Mouse (Mus musculus) liver, adult 2 months (tissue): ENCODE results near the gene Gpn3. TPM values are rescaled to one million over a fixed set of nuclear protein-coding genes. Genes with fewer than 3 reads are reported as not detected.
"Not testable (repeated sequence)": the region's sequence is repeated elsewhere in the genome, so short reads cannot be mapped to it uniquely, and the experiment has no call there.

Source experiments
- DNase-seq: peaks from one replicate; pipeline ENCODE4 v3.0.0-alpha.2; 2011; ENCODE audit warnings: low read depth, low spot score; ENCODE audit errors: extremely low read depth
- H3K27ac ChIP-seq: fragments of 200-500 bp; replicated peaks from 2 replicates; pipeline ENCODE4 v1.5.1; 2012; ENCODE audit warnings: low read depth, mild to moderate bottlenecking, control low read depth, inconsistent platforms, low read length; ENCODE audit not compliant: insufficient read depth
- H3K27me3 ChIP-seq: fragments of 200-500 bp; 2 replicates; pipeline ENCODE4 v1.6.1; 2012; ENCODE audit warnings: mild to moderate bottlenecking, moderate library complexity, low read length, inconsistent platforms; ENCODE audit not compliant: control insufficient read depth, insufficient read depth
- H3K36me3 ChIP-seq: fragments of 200-500 bp; 2 replicates; pipeline ENCODE4 v1.6.1; 2012; ENCODE audit warnings: low read length, inconsistent platforms; ENCODE audit not compliant: control insufficient read depth, insufficient read depth
- H3K4me1 ChIP-seq: fragments of 200-500 bp; 2 replicates; pipeline ENCODE4 v1.6.1; 2011; ENCODE audit warnings: low read length; ENCODE audit not compliant: control insufficient read depth, insufficient read depth
- H3K4me3 ChIP-seq: fragments of 200-500 bp; 2 replicates; pipeline ENCODE4 v1.5.1; 2011; ENCODE audit warnings: low read depth, mild to moderate bottlenecking, control low read depth, low read length, moderate library complexity; ENCODE audit not compliant: insufficient read depth
- H3K79me2 ChIP-seq: fragments of 200-500 bp; 2 replicates; pipeline ENCODE4 v1.6.1; 2012; ENCODE audit warnings: inconsistent platforms, mild to moderate bottlenecking, low read length, moderate library complexity; ENCODE audit not compliant: control insufficient read depth, insufficient read depth
- H3K9ac ChIP-seq: fragments of 200-500 bp; 2 replicates; pipeline ENCODE4 v1.6.1; 2012; ENCODE audit warnings: low read depth, mild to moderate bottlenecking, control low read depth, inconsistent platforms, low read length
- CTCF ChIP-seq: fragments of 200-500 bp; IDR thresholded peaks from 2 replicates; pipeline ENCODE4 v1.5.1; 2011; ENCODE audit warnings: low read depth, low read length, control low read depth
- POLR2A ChIP-seq: fragments of 200-500 bp; IDR thresholded peaks from 2 replicates; pipeline ENCODE4 v1.6.1; 2011; ENCODE audit warnings: low read length, control low read depth; ENCODE audit not compliant: insufficient read depth; ENCODE audit errors: extremely low read depth
- WGBS: fragments of 180-500 bp; shearing (Covaris S2); methylation state at CpG from one replicate; pipeline ENCODE4 v1.1.7; 2018; 5-methylcytosine and 5-hydroxymethylcytosine counted together
- polyA plus RNA-seq: library from polyadenylated mRNA; depleted of rRNA; stranded (reverse); fragments of >200 nt; gene quantifications from 2 replicates; pipeline ENCODE4 v1.2.3, GENCODE M21; 2012
- total RNA-seq: library from RNA; depleted of rRNA; stranded (reverse); fragments of >200 nt; gene quantifications from 2 replicates; pipeline ENCODE4 v1.2.3, GENCODE M21; 2014

The Gpn3 gene
- total and polyA plus RNA-seq, 2 experiments: 14.1 to 23.5 TPM

DNA sequence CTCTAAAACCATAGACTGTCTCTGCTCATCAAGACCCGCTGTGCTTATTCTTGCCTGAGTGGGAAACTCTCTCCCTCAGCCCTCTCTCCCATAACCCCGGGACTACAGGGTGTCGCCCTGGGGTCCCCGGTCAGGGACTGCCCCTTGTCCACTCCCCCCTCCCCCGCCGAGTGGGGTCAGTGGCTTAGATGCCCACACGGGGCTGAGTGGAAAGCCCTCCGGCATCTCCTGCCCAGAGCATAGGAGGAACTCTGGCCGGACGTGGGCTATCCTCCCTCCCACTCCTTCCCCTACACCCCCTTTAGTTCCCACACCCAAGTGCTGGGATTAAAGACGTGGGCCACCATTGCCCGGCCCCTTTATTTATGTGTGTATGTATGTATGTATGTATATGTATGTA is 43.8 kb downstream of the Gpn3 start:
- H3K79me2 ChIP-seq: no peaks in the 10 kb centered on the region
- no peaks in the 10 kb centered on the region for H3K36me3 ChIP-seq
- TF ChIP-seq CTCF: no peak
- no peak for TF ChIP-seq POLR2A
- H3K27ac ChIP-seq: no peak overlapping the region
- no peak overlapping the region for H3K4me3 ChIP-seq
- WGBS: 87% methylated on average over 12 of the region's 12 CpGs
- H3K4me1 ChIP-seq: no peaks in the 10 kb centered on the region
- no peaks in the 10 kb centered on the region for H3K27me3 ChIP-seq
- DNase-seq: no peak
- no peak overlapping the region for H3K9ac ChIP-seq

DNA sequence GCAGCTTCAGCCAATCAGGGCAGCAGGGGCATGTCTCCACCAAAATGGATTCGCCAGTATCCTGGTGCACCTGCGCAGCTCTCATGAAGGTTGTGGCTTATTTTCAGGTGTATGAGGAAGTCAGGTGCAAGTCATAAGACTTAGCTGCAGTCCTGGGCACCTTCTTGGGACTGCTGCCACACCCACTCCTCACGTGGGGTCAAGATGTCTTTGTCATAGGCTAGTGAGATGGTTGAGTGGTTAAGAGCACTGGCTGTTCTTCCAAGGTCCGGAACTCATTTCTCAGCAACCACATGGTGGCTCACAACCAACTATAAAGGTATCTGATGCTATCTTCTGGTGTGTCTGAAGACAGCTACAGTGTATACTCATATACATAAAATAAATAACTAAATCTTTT is 49.0 kb downstream of the Gpn3 start:
- not testable (repeated sequence) for H3K27ac ChIP-seq, DNase-seq

DNA sequence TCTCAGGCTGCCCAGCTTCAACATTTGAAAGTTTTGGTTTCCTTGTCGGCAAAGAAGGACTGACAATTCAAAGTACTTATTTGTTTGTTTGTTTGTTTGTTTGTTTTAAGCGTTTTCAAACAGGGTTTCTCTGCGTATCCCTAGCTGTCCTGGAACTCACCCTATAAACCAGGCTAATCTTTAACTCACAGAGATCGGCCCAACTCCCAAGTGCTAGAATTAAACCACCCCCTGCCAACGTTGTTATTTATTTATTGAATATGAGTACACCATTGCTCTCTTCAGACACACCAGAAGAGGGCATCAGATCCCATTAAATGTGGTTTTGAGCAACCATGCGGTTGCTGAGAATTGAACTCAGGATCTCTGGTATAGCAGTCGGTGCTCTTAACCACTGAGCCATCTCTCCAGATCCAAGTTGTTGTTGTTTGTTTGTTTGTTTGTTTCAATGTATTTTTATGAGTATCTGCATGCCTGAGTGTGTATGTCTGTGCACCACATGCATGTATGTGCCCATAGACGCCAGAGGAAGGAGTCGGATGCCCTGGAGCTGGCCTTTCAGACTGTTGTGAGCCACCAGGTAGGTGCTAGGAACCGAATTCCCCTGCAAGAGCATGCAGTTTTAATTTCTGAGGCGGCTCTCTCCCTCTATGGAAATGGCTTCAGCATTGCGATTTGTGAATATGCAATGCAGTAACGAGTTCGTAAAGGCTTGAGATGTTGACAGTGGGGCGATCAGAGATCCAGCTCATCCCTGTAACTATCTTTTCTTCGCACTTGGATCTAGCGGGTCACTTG is 49.8 kb downstream of the Gpn3 start, which contains the start of gene Anapc7:
Gene Anapc7, plus strand, starts transcription at position 423 of the 798 bp plus-strand sequence.
- H3K79me2 ChIP-seq: peaks cover 12% of the 10 kb centered on the region

More for the DNA sequence above, 49.0 kb downstream of the Gpn3 start:
- H3K4me1 ChIP-seq, H3K4me3 ChIP-seq, H3K9ac ChIP-seq, H3K36me3 ChIP-seq, H3K27me3 ChIP-seq: not testable (repeated sequence)
- WGBS: 60% methylated on average over 4 of the region's 4 CpGs
- H3K79me2 ChIP-seq: peaks cover 12% of the 10 kb centered on the region

DNA sequence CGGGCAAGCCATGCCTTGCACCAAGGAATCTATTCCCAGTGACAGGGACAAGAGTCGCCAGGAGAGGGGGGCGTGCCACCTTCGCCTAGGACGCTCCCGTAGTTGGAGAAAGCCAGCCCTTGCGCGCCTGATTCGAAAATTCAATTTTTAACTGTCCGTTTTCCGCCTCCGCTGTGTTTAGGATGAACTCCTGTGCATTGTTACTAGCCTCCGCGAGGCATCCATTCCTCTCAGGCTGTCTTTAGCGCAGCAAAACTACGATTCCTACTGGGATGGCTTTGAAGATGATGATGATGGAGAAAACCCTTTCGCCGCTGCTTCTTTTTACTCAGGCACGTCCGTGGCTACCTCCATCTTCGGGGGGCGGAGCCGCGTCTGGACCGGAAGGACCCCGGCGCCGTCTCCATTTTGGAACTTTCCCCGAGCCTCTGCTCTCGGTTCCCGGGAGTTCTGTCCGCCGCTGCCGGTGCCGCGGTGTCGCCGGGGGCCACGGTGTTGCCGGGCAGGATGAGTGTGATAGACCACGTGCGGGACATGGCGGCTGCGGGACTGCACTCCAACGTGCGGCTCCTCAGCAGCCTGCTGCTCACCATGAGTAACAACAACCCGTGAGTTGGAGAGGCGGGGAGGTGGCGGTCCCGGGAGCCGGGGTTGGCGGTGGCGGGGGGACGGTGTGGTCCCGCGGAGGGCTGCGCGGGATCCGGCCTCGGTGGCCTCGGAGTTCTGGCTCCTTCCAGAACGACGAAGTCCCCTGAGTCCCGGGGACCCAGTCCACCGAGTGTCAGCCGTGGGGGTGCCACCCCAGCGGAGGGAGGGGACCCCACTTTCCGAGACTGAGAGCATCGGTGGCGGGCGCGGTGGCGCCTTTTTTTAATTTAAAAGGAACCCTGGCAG is 50.6 kb downstream of the Gpn3 start:
- TF ChIP-seq CTCF (peak; percentile 24; the same call in 1 of the 2 replicates), POLR2A (0 out of 2 replicates have a peak, but pooled peaks have one; percentile 36)
- Histone ChIP-seq H3K27me3 (no peaks in the 10 kb centered on the region), H3K4me1 (peaks cover 9% of the 10 kb centered on the region), H3K79me2 (peaks cover 17% of the 10 kb centered on the region), H3K4me3 (peak overlapping the region; percentile 79), H3K27ac (peak overlapping the region; percentile 77), H3K9ac (peak overlapping the region; percentile 90), H3K36me3 (no peaks in the 10 kb centered on the region)
- peak; percentile 78 for DNase-seq
- WGBS: under 1% methylated on average over 73 of the region's 73 CpGs

More for the DNA sequence above, 49.8 kb downstream of the Gpn3 start, which contains the start of gene Anapc7:
- Histone ChIP-seq H3K27ac (peak within 1 kb of the TSS; percentile 77), H3K27me3 (no peaks in the 10 kb centered on the region), H3K4me1 (peaks cover 9% of the 10 kb centered on the region), H3K9ac (peak within 1 kb of the TSS; percentile 90), H3K4me3 (peak within 1 kb of the TSS; percentile 79), H3K36me3 (no peaks in the 10 kb centered on the region)
- TF ChIP-seq POLR2A (no peak), CTCF (peak; percentile 20; the same call in 1 of the 2 replicates)
- WGBS: 9% methylated on average over 17 of the region's 17 CpGs
- peak; percentile 81 for DNase-seq

DNA sequence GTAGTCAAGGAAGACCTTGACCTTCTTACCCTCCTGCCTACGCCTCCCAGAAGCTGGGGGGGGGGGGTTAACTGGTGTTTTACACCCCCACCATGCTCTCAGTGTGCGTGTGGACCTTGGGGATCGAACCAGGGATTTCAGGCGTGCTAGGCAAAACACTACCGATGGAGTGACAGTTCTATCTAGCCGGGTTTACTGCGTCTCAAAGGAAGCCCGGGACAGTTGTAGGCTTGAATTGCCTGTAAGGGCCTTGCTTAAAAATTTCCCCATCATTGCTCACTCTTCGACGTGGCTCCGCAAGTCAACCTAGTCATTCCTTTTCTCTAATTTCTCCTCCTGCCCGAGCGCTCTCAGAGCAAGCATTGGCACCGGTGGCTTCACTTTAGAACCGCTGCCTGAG is 51.4 kb downstream of the Gpn3 start:
- H3K4me1 ChIP-seq: peaks cover 9% of the 10 kb centered on the region
- H3K79me2 ChIP-seq: peaks cover 17% of the 10 kb centered on the region
- H3K27me3 ChIP-seq: no peaks in the 10 kb centered on the region
- TF ChIP-seq POLR2A (no peak), CTCF (no peak)
- H3K27ac ChIP-seq: peak overlapping the region; percentile 48; the same call in 1 of the 2 replicates
- H3K9ac ChIP-seq: peak overlapping the region; percentile 90
- H3K4me3 ChIP-seq: peak overlapping the region; percentile 79
- DNase-seq: no peak
- 10% methylated on average over 15 of the region's 15 CpGs for WGBS
- peaks cover 3% of the 10 kb centered on the region; the same call in 1 of the 2 replicates for H3K36me3 ChIP-seq
